Mouse (Mus musculus): Measurements from ENCODE around the gene Gpr132.

GRCm38 (mm10) chr12:112894969-112895368 lies 26.9 kb upstream of the Gpr132 start:
- TF ChIP-seq CTCF (IDR thresholded peaks at IDR 0.05; ENCODE audit: extremely low read depth, insufficient read depth, insufficient read length, insufficient replicate concordance): no peak
- TF ChIP-seq POLR2A (IDR thresholded peaks at IDR 0.05; ENCODE audit: low read depth, low read length): no peak

Data from spleen, adult 2 months (tissue).